Mouse (Mus musculus) myocyte (in vitro differentiated cells): ENCODE data around the gene Gm49403.

Experiments
- CEBPB ChIP-seq: IDR thresholded peaks from 2 replicates; pipeline ENCODE4 v1.6.1; 2011; ENCODE audit warnings: mild to moderate bottlenecking, moderate library complexity; ENCODE audit not compliant: poor library complexity, insufficient read depth, severe bottlenecking
- POLR2A ChIP-seq: IDR thresholded peaks from one replicate; pipeline ENCODE4 v1.6.1; 2011; ENCODE audit warnings: low read depth, mild to moderate bottlenecking, control low read depth, moderate library complexity; ENCODE audit not compliant: insufficient read length
- POLR2AphosphoS2 ChIP-seq: IDR thresholded peaks from one replicate; pipeline ENCODE4 v1.6.1; 2011; ENCODE audit warnings: low read depth, control low read depth; ENCODE audit not compliant: insufficient read length
- TCF12 ChIP-seq: IDR thresholded peaks from one replicate; pipeline ENCODE4 v1.6.1; 2011; ENCODE audit warnings: mild to moderate bottlenecking, control low read depth; ENCODE audit not compliant: poor library complexity, insufficient read depth, severe bottlenecking

DNA sequence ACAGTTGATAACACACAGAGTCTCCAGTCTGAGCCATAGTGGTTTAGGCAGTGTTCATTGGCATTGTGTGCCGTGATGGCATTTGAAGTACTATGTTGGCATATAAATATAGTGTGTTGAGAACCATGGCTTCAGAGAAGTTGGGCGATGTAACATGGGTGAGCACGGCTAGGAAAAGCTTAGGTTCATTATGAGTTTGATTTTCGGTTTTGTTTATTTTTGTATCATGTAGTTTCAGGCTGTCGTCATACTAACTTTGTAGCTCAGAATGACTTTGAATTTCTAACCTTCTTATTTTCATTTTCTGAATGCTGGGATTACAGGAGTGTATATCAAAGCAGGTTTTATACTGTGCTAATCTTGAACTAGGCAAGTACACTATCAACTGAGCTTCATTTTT, 19.7 kb downstream of the Gm49403 start:
- TF ChIP-seq POLR2A = no peak
- TF ChIP-seq CEBPB = no peak
- no peak for TF ChIP-seq TCF12
- TF ChIP-seq POLR2AphosphoS2 = no peak
